Mouse (Mus musculus) midbrain, embryonic 14.5 days (tissue): Measurements from ENCODE around the gene Ube2h. TPM values are rescaled to one million over a fixed set of nuclear protein-coding genes. Genes with fewer than 3 reads are reported as not detected.

Experiments
- ATAC-seq: fragments of 200-750 bp; cut with Nextera tagmentation; 2 replicates; pipeline ENCODE4 v1.8.0; 2017; ENCODE audit warnings: moderate number of reproducible peaks, moderate library complexity; ENCODE audit not compliant: low FRiP score, low TSS enrichment
- DNase-seq: peaks from one replicate; pipeline ENCODE4 v3.0.0-alpha.2; 2015
- H3K27ac ChIP-seq: fragments of 300-500 bp; sonication (generic); replicated peaks from 2 replicates; pipeline ENCODE4 v1.5.1; 2014; ENCODE audit warnings: mild to moderate bottlenecking, low read depth, low read length, moderate library complexity
- H3K27me3 ChIP-seq: fragments of 300-500 bp; sonication (generic); 2 replicates; pipeline ENCODE4 v1.6.1; 2014; ENCODE audit warnings: low read length, control low read depth, mixed read lengths; ENCODE audit not compliant: control insufficient read depth, insufficient read depth
- H3K36me3 ChIP-seq: fragments of 300-500 bp; sonication (generic); 2 replicates; pipeline ENCODE4 v1.6.1; 2014; ENCODE audit warnings: low read length, control low read depth; ENCODE audit not compliant: control insufficient read depth, insufficient read depth
- H3K4me1 ChIP-seq: fragments of 300-500 bp; sonication (generic); 2 replicates; pipeline ENCODE4 v1.6.1; 2014; ENCODE audit warnings: mild to moderate bottlenecking, antibody characterized with exemption, low read length, control low read depth; ENCODE audit not compliant: control insufficient read depth, insufficient read depth
- H3K4me2 ChIP-seq: fragments of 300-500 bp; sonication (generic); 2 replicates; pipeline ENCODE4 v1.6.1; 2014; ENCODE audit warnings: mild to moderate bottlenecking, low read length, moderate library complexity
- H3K4me3 ChIP-seq: fragments of 300-500 bp; sonication (generic); replicated peaks from 2 replicates; pipeline ENCODE4 v1.5.1; 2014; ENCODE audit warnings: low read depth, low read length
- H3K9ac ChIP-seq: fragments of 300-500 bp; sonication (generic); replicated peaks from 2 replicates; pipeline ENCODE4 v1.6.1; 2014; ENCODE audit warnings: mild to moderate bottlenecking, low read length, moderate library complexity
- H3K9me3 ChIP-seq: fragments of 300-500 bp; sonication (generic); 2 replicates; pipeline ENCODE4 v1.6.1; 2016; ENCODE audit warnings: low read length, control low read depth, mixed read lengths; ENCODE audit not compliant: control insufficient read depth
- WGBS: fragments of 180-500 bp; shearing (Covaris S2); extraction: QIAGEN DNeasy Blood & Tissue Kit; methylation state at CpG from one replicate; pipeline ENCODE4 v1.1.7; 2014; 5-methylcytosine and 5-hydroxymethylcytosine counted together
- polyA plus RNA-seq: library from polyadenylated mRNA; unstranded; fragments of >200 nt; fragmentation: Nextera tagmentation; extraction: Ambion mirVana; gene quantifications from 2 replicates; pipeline ENCODE4 v1.2.1, GENCODE M21; 2014

Gene Ube2h
- polyA plus RNA-seq, 1 experiment from 2014 or later, result 76.5 TPM

GRCm38 (mm10) chr6:30245397-30245796 is 58.9 kb downstream of the Ube2h start:
- Histone ChIP-seq H3K4me2 (no peak overlapping the region), H3K9ac (no peak overlapping the region), H3K4me1 (no peaks in the 10 kb centered on the region), H3K27ac (no peak overlapping the region), H3K9me3 (no peaks in the 10 kb centered on the region), H3K4me3 (no peak overlapping the region), H3K27me3 (no peaks in the 10 kb centered on the region), H3K36me3 (peaks cover 15% of the 10 kb centered on the region)
- DNase-seq (no peak), ATAC-seq (no peak)
- WGBS, result 88% methylated on average over 5 of the region's 5 CpGs

GRCm38 (mm10) chr6:30243347-30244007 is 60.9 kb downstream of the Ube2h start:
- no peak for DNase-seq
- Histone ChIP-seq H3K27me3 (no peaks in the 10 kb centered on the region), H3K9ac (no peak overlapping the region), H3K36me3 (peaks cover 26% of the 10 kb centered on the region), H3K9me3 (no peaks in the 10 kb centered on the region), H3K27ac (no peak overlapping the region), H3K4me1 (no peaks in the 10 kb centered on the region), H3K4me2 (no peak overlapping the region), H3K4me3 (no peak overlapping the region)
- ATAC-seq, result no peak
- WGBS, result 94% methylated on average over 9 of the region's 9 CpGs

GRCm38 (mm10) chr6:30242928-30243327 is 61.4 kb downstream of the Ube2h start:
- Histone ChIP-seq H3K27ac (no peak overlapping the region), H3K36me3 (peaks cover 25% of the 10 kb centered on the region), H3K4me3 (no peak overlapping the region), H3K9ac (no peak overlapping the region), H3K27me3 (no peaks in the 10 kb centered on the region), H3K4me2 (no peak overlapping the region), H3K4me1 (no peaks in the 10 kb centered on the region), H3K9me3 (no peaks in the 10 kb centered on the region)
- WGBS, result 92% methylated on average over 4 of the region's 4 CpGs
- DNase-seq (no peak), ATAC-seq (no peak)

GRCm38 (mm10) chr6:30240105-30240504 is 64.2 kb downstream of the Ube2h start:
- Histone ChIP-seq H3K27me3 (no peaks in the 10 kb centered on the region), H3K4me1 (no peaks in the 10 kb centered on the region), H3K27ac (no peak overlapping the region), H3K9ac (no peak overlapping the region), H3K9me3 (no peaks in the 10 kb centered on the region), H3K4me3 (no peak overlapping the region), H3K4me2 (no peak overlapping the region), H3K36me3 (peaks cover 30% of the 10 kb centered on the region)
- ATAC-seq (no peak), DNase-seq (no peak)
- WGBS, result 93% methylated on average over 7 of the region's 7 CpGs

- 91% methylated on average over 6 of the region's 6 CpGs for WGBS
- no peak for ATAC-seq
- Histone ChIP-seq H3K27ac (no peak overlapping the region), H3K9me3 (no peaks in the 10 kb centered on the region), H3K4me1 (no peaks in the 10 kb centered on the region), H3K4me3 (no peak overlapping the region), H3K9ac (no peak overlapping the region), H3K4me2 (no peak overlapping the region), H3K27me3 (no peaks in the 10 kb centered on the region), H3K36me3 (peaks cover 30% of the 10 kb centered on the region)
- no peak for DNase-seq
Measured at GRCm38 (mm10) chr6:30239207-30239606, 65.1 kb downstream of the Ube2h start.

GRCm38 (mm10) chr6:30238079-30238478 is 66.3 kb downstream of the Ube2h start:
- no peak for DNase-seq
- 95% methylated on average over 2 of the region's 2 CpGs for WGBS
- ATAC-seq, result no peak

GRCm38 (mm10) chr6:30236564-30236963 is 67.8 kb downstream of the Ube2h start:
- ATAC-seq (no peak), DNase-seq (no peak)
- 94% methylated on average over 1 of the region's 1 CpGs for WGBS
- Histone ChIP-seq H3K36me3 (peaks cover 31% of the 10 kb centered on the region), H3K9me3 (no peaks in the 10 kb centered on the region), H3K4me2 (no peak overlapping the region), H3K27me3 (no peaks in the 10 kb centered on the region), H3K4me3 (no peak overlapping the region), H3K4me1 (no peaks in the 10 kb centered on the region), H3K9ac (no peak overlapping the region), H3K27ac (no peak overlapping the region)

More at GRCm38 (mm10) chr6:30238079-30238478, 66.3 kb downstream of the Ube2h start:
- Histone ChIP-seq H3K9me3 (no peaks in the 10 kb centered on the region), H3K4me1 (no peaks in the 10 kb centered on the region), H3K4me2 (no peak overlapping the region), H3K4me3 (no peak overlapping the region), H3K27ac (no peak overlapping the region), H3K36me3 (peaks cover 30% of the 10 kb centered on the region), H3K9ac (no peak overlapping the region), H3K27me3 (no peaks in the 10 kb centered on the region)

- Histone ChIP-seq H3K9ac (no peak overlapping the region), H3K4me3 (no peak overlapping the region), H3K9me3 (no peaks in the 10 kb centered on the region), H3K27ac (no peak overlapping the region), H3K36me3 (peaks cover 12% of the 10 kb centered on the region; the same call in 1 of the 2 replicates), H3K27me3 (no peaks in the 10 kb centered on the region), H3K4me1 (no peaks in the 10 kb centered on the region), H3K4me2 (no peak overlapping the region)
- ATAC-seq, result no peak
- WGBS, result 96% methylated on average over 4 of the region's 4 CpGs
- no peak for DNase-seq
Measured at GRCm38 (mm10) chr6:30231758-30232293, 72.5 kb downstream of the Ube2h start.

- ATAC-seq (no peak), DNase-seq (no peak)
- 93% methylated on average over 7 of the region's 7 CpGs for WGBS
Measured at GRCm38 (mm10) chr6:30230246-30230645, 74.1 kb downstream of the Ube2h start.

More at GRCm38 (mm10) chr6:30230246-30230645, 74.1 kb downstream of the Ube2h start:
- Histone ChIP-seq H3K9ac (no peak overlapping the region), H3K4me1 (no peaks in the 10 kb centered on the region), H3K27me3 (no peaks in the 10 kb centered on the region), H3K4me3 (no peak overlapping the region), H3K27ac (no peak overlapping the region), H3K4me2 (no peak overlapping the region), H3K9me3 (no peaks in the 10 kb centered on the region), H3K36me3 (0 out of 2 replicates have a peak, but pooled peaks cover 11% of the 10 kb centered on the region)
